Mouse (Mus musculus): ENCODE measurements around the gene Lrmda.

GRCm38 (mm10) chr14:22118096-22118495, 98.6 kb downstream of the Lrmda start:
- no peak for TF ChIP-seq POLR2A (IDR thresholded peaks at IDR 0.05; ENCODE audit: extremely low read depth, insufficient read depth, low read length)
- TF ChIP-seq CTCF (IDR thresholded peaks at IDR 0.05; ENCODE audit: extremely low read depth, insufficient read depth, low read length), result no peak
